Mouse (Mus musculus) embryonic facial prominence, embryonic 14.5 days (tissue): ENCODE results near the gene Tmem160. TPM values are rescaled to one million over a fixed set of nuclear protein-coding genes. Genes with fewer than 3 reads are reported as not detected.

Experiments
- ATAC-seq: fragments of 200-750 bp; cut with Nextera tagmentation; 2 replicates; pipeline ENCODE4 v1.8.0; 2017; ENCODE audit warnings: low read depth, moderate number of reproducible peaks, moderate TSS enrichment
- DNase-seq: peaks from one replicate; pipeline ENCODE4 v3.0.0-alpha.2; 2015; ENCODE audit warnings: low spot score
- H3K27ac ChIP-seq: fragments of 300-500 bp; sonication (generic); replicated peaks from 2 replicates; pipeline ENCODE4 v1.5.1; 2014; ENCODE audit warnings: low read depth, mild to moderate bottlenecking, low read length, moderate library complexity
- H3K27me3 ChIP-seq: fragments of 300-500 bp; sonication (generic); replicated peaks from 2 replicates; pipeline ENCODE4 v1.6.1; 2014; ENCODE audit warnings: low read length; ENCODE audit not compliant: control insufficient read depth, insufficient read depth
- H3K36me3 ChIP-seq: fragments of 300-500 bp; sonication (generic); 2 replicates; pipeline ENCODE4 v1.6.1; 2014; ENCODE audit warnings: low read length, mixed read lengths; ENCODE audit not compliant: control insufficient read depth, insufficient read depth
- H3K4me1 ChIP-seq: fragments of 300-500 bp; sonication (generic); 2 replicates; pipeline ENCODE4 v1.6.1; 2014; ENCODE audit warnings: antibody characterized with exemption, low read length; ENCODE audit not compliant: control insufficient read depth, insufficient read depth
- H3K4me2 ChIP-seq: fragments of 300-500 bp; sonication (generic); 2 replicates; pipeline ENCODE4 v1.6.1; 2014; ENCODE audit warnings: low read depth, mild to moderate bottlenecking, low read length, moderate library complexity, mixed read lengths
- H3K4me3 ChIP-seq: fragments of 300-500 bp; sonication (generic); 2 replicates; pipeline ENCODE4 v1.5.1; 2014; ENCODE audit warnings: low read depth, mild to moderate bottlenecking, low read length
- H3K9ac ChIP-seq: fragments of 300-500 bp; sonication (generic); 2 replicates; pipeline ENCODE4 v1.6.1; 2014; ENCODE audit warnings: low read depth, mild to moderate bottlenecking, low read length, moderate library complexity, mixed read lengths
- H3K9me3 ChIP-seq: fragments of 300-500 bp; sonication (generic); 2 replicates; pipeline ENCODE4 v1.6.1; 2016; ENCODE audit warnings: low read length; ENCODE audit not compliant: control insufficient read depth
- WGBS: fragments of 180-500 bp; shearing (Covaris S2); extraction: QIAGEN DNeasy Blood & Tissue Kit; methylation state at CpG from one replicate; pipeline ENCODE4 v1.1.7; 2014; 5-methylcytosine and 5-hydroxymethylcytosine counted together
- polyA plus RNA-seq: library from polyadenylated mRNA; unstranded; fragments of >200 nt; fragmentation: Nextera tagmentation; extraction: Ambion mirVana; gene quantifications from 2 replicates; pipeline ENCODE4 v1.2.1, GENCODE M21; 2014

Gene Tmem160
- polyA plus RNA-seq, 1 experiment from 2014 or later, result 54.5 TPM

GRCm38 (mm10) chr7:16471549-16471948 is 19.0 kb downstream of the Tmem160 start:
- Histone ChIP-seq H3K9me3 (no peaks in the 10 kb centered on the region), H3K4me2 (no peak overlapping the region), H3K9ac (no peak overlapping the region), H3K4me1 (no peaks in the 10 kb centered on the region), H3K36me3 (no peaks in the 10 kb centered on the region), H3K27ac (no peak overlapping the region), H3K4me3 (no peak overlapping the region), H3K27me3 (peaks cover 63% of the 10 kb centered on the region)
- DNase-seq, result no peak
- WGBS, result 36% methylated on average over 9 of the region's 9 CpGs
- ATAC-seq, result no peak

GRCm38 (mm10) chr7:16472116-16472709 is 19.6 kb downstream of the Tmem160 start:
- 9% methylated on average over 17 of the region's 17 CpGs for WGBS
- H3K9ac ChIP-seq, result no peak overlapping the region
- H3K4me1 ChIP-seq, result no peaks in the 10 kb centered on the region
- ATAC-seq (no peak), DNase-seq (no peak)
- no peaks in the 10 kb centered on the region for H3K36me3 ChIP-seq
- peaks cover 70% of the 10 kb centered on the region for H3K27me3 ChIP-seq
- H3K4me3 ChIP-seq, result no peak overlapping the region
- no peak overlapping the region for H3K27ac ChIP-seq
- H3K4me2 ChIP-seq, result no peak overlapping the region
- H3K9me3 ChIP-seq, result no peaks in the 10 kb centered on the region

GRCm38 (mm10) chr7:16473847-16474246 is 21.3 kb downstream of the Tmem160 start:
- Histone ChIP-seq H3K4me3 (no peak overlapping the region), H3K27me3 (peaks cover 78% of the 10 kb centered on the region), H3K4me1 (no peaks in the 10 kb centered on the region), H3K4me2 (no peak overlapping the region), H3K27ac (no peak overlapping the region), H3K9me3 (no peaks in the 10 kb centered on the region), H3K9ac (no peak overlapping the region), H3K36me3 (no peaks in the 10 kb centered on the region)
- WGBS, result 54% methylated on average over 8 of the region's 8 CpGs
- DNase-seq (no peak), ATAC-seq (no peak)

DNA sequence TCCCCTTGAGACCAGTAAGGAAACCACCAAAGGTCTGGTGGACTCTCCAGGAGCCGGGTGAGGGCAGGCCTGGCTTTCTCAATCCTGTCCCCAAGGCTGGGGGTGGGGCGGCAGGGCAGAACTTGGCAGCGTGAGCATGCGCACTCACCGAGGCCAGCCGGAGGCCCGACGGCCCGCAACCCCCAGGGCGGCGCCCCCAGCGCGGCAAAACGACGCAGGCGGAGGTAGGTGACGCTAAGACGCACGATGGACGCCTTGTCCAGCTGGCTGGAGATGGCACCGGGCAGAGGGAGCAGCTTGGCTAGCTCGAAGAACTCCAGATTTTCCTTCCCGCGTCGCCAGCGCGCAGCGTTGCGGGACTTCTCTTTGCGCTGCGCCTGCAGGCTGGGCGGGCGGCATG is 21.9 kb downstream of the Tmem160 start:
- no peak overlapping the region for H3K27ac ChIP-seq
- H3K9ac ChIP-seq, result no peak overlapping the region

DNA sequence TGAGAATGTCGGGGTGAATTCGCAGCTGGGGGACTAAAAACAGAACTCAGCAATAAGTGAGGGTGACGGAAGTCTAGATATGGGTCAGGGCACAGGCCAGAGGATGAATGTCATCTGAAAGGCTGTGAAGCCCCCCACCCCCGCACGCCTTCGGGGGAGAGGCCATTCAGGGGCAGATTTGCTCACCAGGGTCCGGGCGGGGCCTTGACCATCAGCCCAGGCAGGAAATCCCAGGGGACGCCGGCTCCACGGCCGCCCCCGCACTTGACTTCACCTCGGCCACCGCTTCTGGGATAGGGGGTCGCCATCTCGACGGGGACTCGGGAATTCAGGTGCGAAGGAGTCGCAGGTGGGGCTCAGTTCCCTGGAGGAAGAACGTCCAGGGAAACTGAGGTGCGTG is 22.7 kb downstream of the Tmem160 start:
- Histone ChIP-seq H3K27ac (no peak overlapping the region), H3K36me3 (no peaks in the 10 kb centered on the region), H3K4me2 (peak overlapping the region; percentile 51), H3K9ac (no peak overlapping the region), H3K27me3 (peaks cover 72% of the 10 kb centered on the region), H3K9me3 (no peaks in the 10 kb centered on the region), H3K4me3 (peak overlapping the region; percentile 27), H3K4me1 (no peaks in the 10 kb centered on the region)
- 4% methylated on average over 8 of the region's 23 CpGs for whole genome bisulfite sequencing
- DNase-seq, result no peak
- no peak for ATAC-seq

More for the DNA sequence above, 21.9 kb downstream of the Tmem160 start:
- Histone ChIP-seq H3K27me3 (peaks cover 78% of the 10 kb centered on the region), H3K4me1 (no peaks in the 10 kb centered on the region), H3K36me3 (no peaks in the 10 kb centered on the region), H3K9me3 (no peaks in the 10 kb centered on the region), H3K4me2 (peak overlapping the region; percentile 38), H3K4me3 (peak overlapping the region; percentile 22)
- 9% methylated on average over 31 of the region's 33 CpGs for WGBS
- no peak for DNase-seq
- no peak for ATAC-seq

- H3K9ac ChIP-seq, result no peak overlapping the region
- H3K4me3 ChIP-seq, result peak overlapping the region; percentile 27
- no peaks in the 10 kb centered on the region for H3K36me3 ChIP-seq
- peaks cover 69% of the 10 kb centered on the region for H3K27me3 ChIP-seq
- DNase-seq (no peak), ATAC-seq (no peak)
- 2% methylated on average over 40 of the region's 59 CpGs for WGBS
- H3K4me2 ChIP-seq, result peak overlapping the region; percentile 51
- H3K9me3 ChIP-seq, result no peaks in the 10 kb centered on the region
- H3K4me1 ChIP-seq, result no peaks in the 10 kb centered on the region
- no peak overlapping the region for H3K27ac ChIP-seq
Measured at GRCm38 (mm10) chr7:16475764-16476599, 23.4 kb downstream of the Tmem160 start.

DNA sequence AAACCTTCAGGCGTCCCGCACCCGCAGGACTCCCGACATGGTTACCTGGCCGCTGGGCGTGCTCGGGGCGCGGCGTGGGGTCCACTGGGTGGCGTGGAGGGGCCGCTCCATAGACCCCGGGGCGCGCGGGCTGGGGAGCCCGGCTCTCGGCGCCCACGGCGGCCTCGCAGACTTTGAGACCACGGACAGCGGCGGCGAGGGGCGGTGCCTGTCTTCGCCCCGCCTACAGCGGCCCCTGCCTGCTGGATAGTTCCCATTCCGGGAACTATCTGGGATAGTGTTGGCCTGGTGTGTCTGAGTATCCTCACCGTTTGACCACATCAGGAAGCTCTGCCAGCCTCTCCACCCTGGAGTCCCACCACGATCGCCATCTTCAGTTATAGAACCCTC is 24.0 kb downstream of the Tmem160 start:
- H3K9me3 ChIP-seq, result no peaks in the 10 kb centered on the region
- no peaks in the 10 kb centered on the region for H3K4me1 ChIP-seq
- H3K4me2 ChIP-seq, result peak overlapping the region; percentile 51
- ATAC-seq (peak; percentile 60; the same call in 1 of the 2 replicates), DNase-seq (no peak)
- peak overlapping the region; percentile 27 for H3K4me3 ChIP-seq
- no peaks in the 10 kb centered on the region for H3K36me3 ChIP-seq
- no peak overlapping the region for H3K9ac ChIP-seq
- peaks cover 63% of the 10 kb centered on the region for H3K27me3 ChIP-seq
- H3K27ac ChIP-seq, result no peak overlapping the region
- 1% methylated on average over 34 of the region's 34 CpGs for WGBS

- Histone ChIP-seq H3K4me3 (peak within 1 kb of the TSS; percentile 27), H3K27ac (no peak within 1 kb of the TSS), H3K9me3 (no peaks in the 10 kb centered on the region), H3K9ac (no peak within 1 kb of the TSS), H3K4me1 (no peaks in the 10 kb centered on the region), H3K27me3 (peaks cover 53% of the 10 kb centered on the region), H3K4me2 (peak within 1 kb of the TSS; percentile 51), H3K36me3 (no peaks in the 10 kb centered on the region)
- ATAC-seq (no peak), DNase-seq (no peak)
- WGBS, result 87% methylated on average over 8 of the region's 8 CpGs
Measured at GRCm38 (mm10) chr7:16477628-16478027, 25.0 kb downstream of the Tmem160 start, which contains the start of gene Npas1. TSS of gene Npas1 (minus strand) at chr7:16477728.
